24 mouse cellular contexts compared by ENCODE assay signal in genomic region chr13:83826841-83827463, GRCm38 (mm10).
DNase-seq lines count a peak whose midpoint lies in the region; ATAC-seq lines count a peak whose summit lies in the region.
"Had no signal": no experiment of that assay in that cellular context is flagged by ENCODE, and none has a peak within 500 bp of the region (broad histone marks: within the 10 kb centered on the region; RNA-seq: fewer than 3 reads in every experiment).

No protein-coding gene starts in this region.

- H3K9ac ChIP-seq in hindbrain, embryonic 16.5 days (ENCODE audit: low read depth, low read length), result no peak overlapping the region
- no peak overlapping the region for H3K9ac ChIP-seq in neural tube, embryonic 12.5 days
- no peak overlapping the region for H3K9ac ChIP-seq in neural tube, embryonic 15.5 days (replicated peaks)
- H3K9ac ChIP-seq in hindbrain, embryonic 12.5 days, result no peak overlapping the region
- H3K9ac ChIP-seq: embryonic facial prominence, embryonic 12.5 days; intestine, embryonic 15.5 days; kidney, embryonic 15.5 days; liver, embryonic 12.5 days had no signal

- H3K4me1 ChIP-seq in hindbrain, embryonic 10.5 days (replicated peaks), result peaks cover 12% of the 10 kb centered on the region
- H3K4me1 ChIP-seq in hindbrain, embryonic 16.5 days (ENCODE audit: control insufficient read depth, insufficient read depth, low read depth, low read length), result no peaks in the 10 kb centered on the region
- no peaks in the 10 kb centered on the region; the same call in 1 of the 2 replicates for H3K4me1 ChIP-seq in neural tube, embryonic 12.5 days
- H3K4me1 ChIP-seq in neural tube, embryonic 15.5 days, result no peaks in the 10 kb centered on the region
- H3K4me1 ChIP-seq in hindbrain, embryonic 12.5 days, result no peaks in the 10 kb centered on the region
- H3K4me1 ChIP-seq: embryonic facial prominence, embryonic 12.5 days; intestine, embryonic 15.5 days; kidney, embryonic 15.5 days; liver, embryonic 12.5 days had no signal

- 0 out of 2 replicates have a peak overlapping the region, but pooled peaks have one; percentile 16 for H3K27ac ChIP-seq in hindbrain, embryonic 10.5 days
- no peak overlapping the region for H3K27ac ChIP-seq in hindbrain, embryonic 16.5 days (ENCODE audit: low read depth, low read length)
- no peak overlapping the region for H3K27ac ChIP-seq in neural tube, embryonic 12.5 days
- no peak overlapping the region for H3K27ac ChIP-seq in neural tube, embryonic 15.5 days (replicated peaks)
- H3K27ac ChIP-seq in hindbrain, embryonic 12.5 days, result 0 out of 2 replicates have a peak overlapping the region, but pooled peaks have one; percentile 2
- H3K27ac ChIP-seq: embryonic facial prominence, embryonic 12.5 days; heart, adult 2 months; intestine, embryonic 15.5 days; kidney, embryonic 15.5 days; liver, embryonic 12.5 days had no signal

- H3K9me3 ChIP-seq in hindbrain, embryonic 10.5 days, result no peaks in the 10 kb centered on the region
- no peaks in the 10 kb centered on the region for H3K9me3 ChIP-seq in hindbrain, embryonic 16.5 days (ENCODE audit: control insufficient read depth, low read length)
- no peaks in the 10 kb centered on the region for H3K9me3 ChIP-seq in neural tube, embryonic 12.5 days
- H3K9me3 ChIP-seq in neural tube, embryonic 15.5 days (replicated peaks), result no peaks in the 10 kb centered on the region
- no peaks in the 10 kb centered on the region for H3K9me3 ChIP-seq in hindbrain, embryonic 12.5 days (replicated peaks)
- H3K9me3 ChIP-seq: embryonic facial prominence, embryonic 12.5 days; intestine, embryonic 15.5 days; kidney, embryonic 15.5 days; liver, embryonic 12.5 days had no signal

- DNase-seq in hindbrain, embryonic 10.5 days (ENCODE audit: low spot score), result no peak
- DNase-seq in retina, postnatal 1 day, result peak; percentile 31
- DNase-seq in thymus, postnatal 36 days, result no peak
- DNase-seq: adrenal gland, postnatal 36 days; cerebellum, adult 2 months; cerebellum, postnatal 36 days; gastrocnemius, postnatal 14 days; heart, adult 2 months; heart, postnatal 4 days; kidney, postnatal 4 days; lung, adult 2 months; lung, postnatal 36 days; thymus, postnatal 25 days had no signal

- 50% methylated on average over 4 of the region's 4 CpGs for WGBS in hindbrain, embryonic 10.5 days
- 37% methylated on average over 4 of the region's 4 CpGs for WGBS in hindbrain, embryonic 16.5 days
- WGBS in neural tube, embryonic 12.5 days, result 38% methylated on average over 4 of the region's 4 CpGs
- 35% methylated on average over 4 of the region's 4 CpGs for WGBS in neural tube, embryonic 15.5 days
- 50% methylated on average over 4 of the region's 4 CpGs for WGBS in hindbrain, embryonic 12.5 days

- H3K27me3 ChIP-seq in hindbrain, embryonic 10.5 days (ENCODE audit: insufficient read depth, poor library complexity, severe bottlenecking), result peaks cover 4% of the 10 kb centered on the region
- H3K27me3 ChIP-seq in hindbrain, embryonic 16.5 days (replicated peaks; ENCODE audit: control insufficient read depth, insufficient read depth, low read length), result no peaks in the 10 kb centered on the region
- H3K27me3 ChIP-seq in neural tube, embryonic 12.5 days (replicated peaks), result no peaks in the 10 kb centered on the region
- no peaks in the 10 kb centered on the region for H3K27me3 ChIP-seq in neural tube, embryonic 15.5 days (replicated peaks)
- H3K27me3 ChIP-seq in hindbrain, embryonic 12.5 days, result no peaks in the 10 kb centered on the region
- H3K27me3 ChIP-seq: CH12.LX; embryonic facial prominence, embryonic 12.5 days; intestine, embryonic 15.5 days; kidney, embryonic 15.5 days; liver, embryonic 12.5 days had no signal

- no peak overlapping the region for H3K4me3 ChIP-seq in hindbrain, embryonic 10.5 days
- no peak overlapping the region for H3K4me3 ChIP-seq in hindbrain, embryonic 16.5 days (ENCODE audit: low read length)
- no peak overlapping the region for H3K4me3 ChIP-seq in neural tube, embryonic 12.5 days
- H3K4me3 ChIP-seq in neural tube, embryonic 15.5 days (replicated peaks), result no peak overlapping the region
- H3K4me3 ChIP-seq in hindbrain, embryonic 12.5 days, result no peak overlapping the region
- H3K4me3 ChIP-seq: embryonic facial prominence, embryonic 12.5 days; erythroblast, embryonic 14.5 days; heart, adult 2 months; intestine, embryonic 15.5 days; kidney, embryonic 15.5 days; liver, embryonic 12.5 days had no signal

- ATAC-seq in hindbrain, embryonic 16.5 days, result no peak; the same call in 1 of the 2 replicates
- ATAC-seq in neural tube, embryonic 12.5 days (ENCODE audit: low FRiP score, low read depth), result peak; percentile 78
- ATAC-seq in neural tube, embryonic 15.5 days (ENCODE audit: low FRiP score), result no peak
- peak; percentile 75 for ATAC-seq in hindbrain, embryonic 12.5 days (ENCODE audit: low FRiP score)
- ATAC-seq in megakaryocyte, adult 5-6 weeks (ENCODE audit: poor library complexity, severe bottlenecking), result no peak
- ATAC-seq: intestine, embryonic 15.5 days; liver, embryonic 12.5 days had no signal

- no peak overlapping the region for H3K4me2 ChIP-seq in hindbrain, embryonic 16.5 days (ENCODE audit: low read length)
- H3K4me2 ChIP-seq in neural tube, embryonic 12.5 days (replicated peaks), result no peak overlapping the region
- H3K4me2 ChIP-seq in neural tube, embryonic 15.5 days, result no peak overlapping the region
- no peak overlapping the region for H3K4me2 ChIP-seq in hindbrain, embryonic 12.5 days (replicated peaks)
- H3K4me2 ChIP-seq: embryonic facial prominence, embryonic 12.5 days; intestine, embryonic 15.5 days; kidney, embryonic 15.5 days; liver, embryonic 12.5 days had no signal

- no peaks in the 10 kb centered on the region for H3K36me3 ChIP-seq in hindbrain, embryonic 10.5 days
- no peaks in the 10 kb centered on the region for H3K36me3 ChIP-seq in hindbrain, embryonic 16.5 days (ENCODE audit: control insufficient read depth, insufficient read depth, low read length)
- no peaks in the 10 kb centered on the region for H3K36me3 ChIP-seq in neural tube, embryonic 12.5 days
- no peaks in the 10 kb centered on the region for H3K36me3 ChIP-seq in neural tube, embryonic 15.5 days
- no peaks in the 10 kb centered on the region for H3K36me3 ChIP-seq in hindbrain, embryonic 12.5 days
- H3K36me3 ChIP-seq: embryonic facial prominence, embryonic 12.5 days; intestine, embryonic 15.5 days; kidney, embryonic 15.5 days; liver, embryonic 12.5 days had no signal

Comparison
In these comparisons a context has a peak if more than half of its experiments do, and no peak if none do; other contexts are left out.
1. H3K27ac ChIP-seq: peak in hindbrain, embryonic 10.5 days (single experiment) and hindbrain, embryonic 12.5 days (single experiment); none in hindbrain, embryonic 16.5 days (single experiment), neural tube, embryonic 12.5 days (single experiment) and neural tube, embryonic 15.5 days (single experiment).
2. ATAC-seq: peak in neural tube, embryonic 12.5 days (single experiment) and hindbrain, embryonic 12.5 days (single experiment); none in hindbrain, embryonic 16.5 days (single experiment), neural tube, embryonic 15.5 days (single experiment) and megakaryocyte, adult 5-6 weeks (single experiment).